Mouse (Mus musculus) ES-E14 (cell line): ENCODE data around the gene Hlcs. TPM values are rescaled to one million over a fixed set of nuclear protein-coding genes. Genes with fewer than 3 reads are reported as not detected.

Experiments
- DNase-seq: peaks from one replicate; pipeline ENCODE4 v3.0.0-alpha.2; 2013; ENCODE audit warnings: low read depth, low spot score
- H3K27ac ChIP-seq: 2 replicates; pipeline ENCODE4 v1.5.1; 2012; ENCODE audit warnings: low read depth, mild to moderate bottlenecking, low read length, moderate library complexity, mixed read lengths; ENCODE audit not compliant: poor library complexity, insufficient read depth, severe bottlenecking
- H3K36me3 ChIP-seq: 2 replicates; pipeline ENCODE4 v1.6.1; 2012; ENCODE audit warnings: mild to moderate bottlenecking, low read length, moderate library complexity, mixed read lengths; ENCODE audit not compliant: control insufficient read depth, poor library complexity, insufficient read depth, severe bottlenecking
- H3K4me1 ChIP-seq, 2 experiments: fragments of 150-350 bp in 1 of 2; sonication (generic) in 1 of 2; 2 replicates each; pipeline ENCODE4 v1.6.1; 2012; ENCODE audit warnings: low read length in 2 of 2, mild to moderate bottlenecking in 1 of 2, mixed read lengths in 1 of 2; ENCODE audit not compliant: control insufficient read depth in 2 of 2, insufficient read depth in 2 of 2, poor library complexity in 1 of 2
- H3K4me3 ChIP-seq, 2 experiments: fragments of 150-350 bp in 1 of 2; sonication (generic) in 1 of 2; 2 replicates each; pipeline ENCODE4 v1.5.1; 2012; ENCODE audit warnings: low read length in 2 of 2, low read depth in 1 of 2, mild to moderate bottlenecking in 1 of 2, mixed read lengths in 1 of 2; ENCODE audit not compliant: insufficient read depth in 1 of 2, poor library complexity in 1 of 2, severe bottlenecking in 1 of 2
- H3K9ac ChIP-seq: 2 replicates; pipeline ENCODE4 v1.6.1; 2012; ENCODE audit warnings: low read depth, mild to moderate bottlenecking, low read length, mixed read lengths; ENCODE audit not compliant: poor library complexity, insufficient read depth, severe bottlenecking
- H3K9me3 ChIP-seq: fragments of 150-350 bp; sonication (generic); 2 replicates; pipeline ENCODE4 v1.6.1; 2012; ENCODE audit warnings: low read depth, mild to moderate bottlenecking, low read length; ENCODE audit not compliant: control insufficient read depth, insufficient read depth
- CHD2 ChIP-seq: IDR thresholded peaks from 2 replicates; pipeline ENCODE4 v1.6.1; 2014; ENCODE audit warnings: mild to moderate bottlenecking, low read depth, low read length, inconsistent platforms
- HCFC1 ChIP-seq: IDR thresholded peaks from 2 replicates; pipeline ENCODE4 v1.6.1; 2012; ENCODE audit warnings: low read length, inconsistent platforms, borderline replicate concordance; ENCODE audit not compliant: insufficient read depth
- MAFK ChIP-seq: IDR thresholded peaks from 2 replicates; pipeline ENCODE4 v1.6.1; 2014; ENCODE audit warnings: mild to moderate bottlenecking, low read depth, low read length, inconsistent platforms; ENCODE audit not compliant: insufficient read depth
- ZC3H11A ChIP-seq: IDR thresholded peaks from 2 replicates; pipeline ENCODE4 v1.6.1; 2012; ENCODE audit warnings: low read depth, mild to moderate bottlenecking, inconsistent platforms, low read length, borderline replicate concordance
- ZNF384 ChIP-seq: IDR thresholded peaks from 2 replicates; pipeline ENCODE4 v1.6.1; 2012; ENCODE audit warnings: low read depth, low read length, inconsistent platforms
- in situ Hi-C, 2 experiments: fragments of 600-800 bp; cut with MboI; formaldehyde crosslinking; loops; one replicate each; pipeline ENCODE4 v1.15.1; 2025; ENCODE audit warnings: low sequenced_read_pairs in 2 of 2, inconsistent platforms in 1 of 2; ENCODE audit not compliant: unreplicated experiment in 2 of 2
- total RNA-seq: library from RNA; depleted of rRNA; stranded (reverse); fragments of 300-350 nt; gene quantifications from 2 replicates; pipeline ENCODE4 v1.2.3, GENCODE M21; 2012

Gene Hlcs
- total RNA-seq, 1 experiment: 5.2 TPM

- H3K4me3 ChIP-seq: no peak overlapping the region
- H3K4me1 ChIP-seq: peaks cover 13 to 22% of the 10 kb centered on the region in 2 experiments; a peak in 3 of 4 replicates
- no peak for DNase-seq
- in situ Hi-C loops: loop anchor here in 1 of 2 experiments (10.0 kb wide), 1 partner anchor 136 kb away; no protein-coding TSS in a partner anchor
- H3K36me3 ChIP-seq: no peaks in the 10 kb centered on the region; the same call in 1 of the 2 replicates
- H3K9me3 ChIP-seq: no peaks in the 10 kb centered on the region
- H3K9ac ChIP-seq: no peak overlapping the region
- TF ChIP-seq ZC3H11A (no peak), MAFK (no peak), HCFC1 (no peak), CHD2 (no peak), ZNF384 (no peak)
- H3K27ac ChIP-seq: no peak overlapping the region
Observed at GRCm38 (mm10) chr16:94230499-94230898, 82.9 kb downstream of the Hlcs start.

- Histone ChIP-seq H3K4me3 (no peak overlapping the region), H3K36me3 (no peaks in the 10 kb centered on the region; the same call in 1 of the 2 replicates), H3K4me1 (peaks cover 10 to 18% of the 10 kb centered on the region in 2 experiments; a peak in 3 of 4 replicates), H3K9me3 (no peaks in the 10 kb centered on the region), H3K27ac (no peak overlapping the region), H3K9ac (no peak overlapping the region)
- DNase-seq: no peak
- TF ChIP-seq ZC3H11A (no peak), ZNF384 (no peak), HCFC1 (no peak), MAFK (no peak), CHD2 (no peak)
- in situ Hi-C loops: loop anchor here in 1 of 2 experiments (10.0 kb wide), 1 partner anchor 135 kb away; no protein-coding TSS in a partner anchor
Observed at GRCm38 (mm10) chr16:94229890-94230289, 83.5 kb downstream of the Hlcs start.

GRCm38 (mm10) chr16:94228858-94229555, 84.4 kb downstream of the Hlcs start:
- in situ Hi-C loops: no loop called here
- Histone ChIP-seq H3K9me3 (no peaks in the 10 kb centered on the region), H3K27ac (no peak overlapping the region), H3K36me3 (no peaks in the 10 kb centered on the region; the same call in 1 of the 2 replicates), H3K9ac (no peak overlapping the region), H3K4me3 (no peak overlapping the region), H3K4me1 (peaks cover 8 to 16% of the 10 kb centered on the region in 2 experiments; a peak in 3 of 4 replicates)
- DNase-seq: no peak
- TF ChIP-seq ZNF384 (no peak), ZC3H11A (no peak), HCFC1 (no peak), MAFK (no peak), CHD2 (no peak)

- no peak for DNase-seq
- H3K27ac ChIP-seq: no peak overlapping the region
- H3K9me3 ChIP-seq: no peaks in the 10 kb centered on the region
- H3K36me3 ChIP-seq: no peaks in the 10 kb centered on the region; the same call in 1 of the 2 replicates
- H3K9ac ChIP-seq: no peak overlapping the region
- H3K4me3 ChIP-seq: no peak overlapping the region
- in situ Hi-C loops: no loop called here
- peaks cover 8 to 16% of the 10 kb centered on the region in 2 experiments; a peak in 3 of 4 replicates for H3K4me1 ChIP-seq
- TF ChIP-seq CHD2: no peak
- no peak for TF ChIP-seq HCFC1
- no peak for TF ChIP-seq ZNF384
- no peak for TF ChIP-seq ZC3H11A
- TF ChIP-seq MAFK: no peak
Observed at GRCm38 (mm10) chr16:94227328-94228018, 85.9 kb downstream of the Hlcs start.
